Mouse (Mus musculus) cerebellum, adult 2 months (tissue): ENCODE measurements around the gene Cfl1.

Experiments
- CTCF ChIP-seq: fragments of 200-500 bp; IDR thresholded peaks from 2 replicates; pipeline ENCODE4 v1.5.1; 2011; ENCODE audit warnings: low read depth, mild to moderate bottlenecking, control low read depth, low read length, moderate library complexity, borderline replicate concordance; ENCODE audit not compliant: insufficient read depth
- POLR2A ChIP-seq: fragments of 200-500 bp; IDR thresholded peaks from 2 replicates; pipeline ENCODE4 v1.6.1; 2011; ENCODE audit warnings: low read length, control low read depth, borderline replicate concordance; ENCODE audit not compliant: insufficient read depth

DNA sequence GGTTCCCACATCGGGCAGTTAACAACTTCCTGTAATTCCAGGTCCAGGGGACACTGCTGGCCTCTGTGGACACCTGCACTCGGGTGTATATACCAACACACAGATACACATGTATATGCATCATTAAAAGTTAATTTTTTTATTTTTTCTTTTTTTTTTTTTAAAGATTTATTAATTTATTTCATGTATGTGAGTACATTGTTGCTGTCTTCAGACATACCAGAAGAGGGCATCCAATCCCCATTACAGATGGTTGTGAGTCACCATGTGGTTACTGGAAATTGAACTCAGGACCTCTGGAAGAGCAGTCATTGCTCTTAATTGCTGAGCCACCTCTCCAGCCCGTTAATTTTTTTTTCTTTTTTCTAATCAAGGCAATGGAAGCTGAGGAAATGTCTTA, 17.4 kb upstream of the Cfl1 start:
- TF ChIP-seq CTCF (no peak), POLR2A (no peak)
